Mouse (Mus musculus): ENCODE data around the gene Tmsb15l. TPM values are rescaled to one million over a fixed set of nuclear protein-coding genes. Genes with fewer than 3 reads are reported as not detected.
"Not testable (repeated sequence)": the region's sequence is repeated elsewhere in the genome, so short reads cannot be mapped to it uniquely, and the experiment has no call there.

Gene Tmsb15l
- polyA plus RNA-seq, 1 experiment from 2014 or later = 9.9 TPM

DNA sequence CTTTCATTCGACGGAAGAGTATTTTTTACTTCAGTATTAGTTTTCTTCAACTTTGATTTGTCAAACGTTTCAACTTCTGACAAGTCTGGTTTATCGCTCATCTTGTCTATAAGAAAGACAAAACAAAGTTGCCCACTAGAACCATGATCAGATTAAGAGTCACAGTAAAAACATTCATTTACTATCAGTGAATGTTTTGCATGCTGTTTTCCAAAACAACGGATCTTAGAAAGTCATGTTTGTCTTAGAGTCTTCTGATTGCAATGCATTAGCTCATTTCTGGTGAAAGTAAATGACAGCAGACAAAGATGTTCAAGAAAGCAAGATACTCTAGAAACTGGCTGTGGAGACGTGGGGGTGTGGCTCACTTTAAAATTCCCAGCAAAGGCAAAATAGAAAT is 1.3 kb downstream of the Tmsb15l start, which contains the start of gene Tmsb15b2:
Gene Tmsb15b2 (minus strand): TSS at position 101 of the 400 bp plus-strand sequence.
- Histone ChIP-seq H3K9ac (replicated peaks) (peak within 1 kb of the TSS; percentile 48), H3K4me2 (peak within 1 kb of the TSS; percentile 59), H3K4me3 (replicated peaks) (peak within 1 kb of the TSS; percentile 48)
- H3K36me3 ChIP-seq; H3K27me3 ChIP-seq (replicated peaks); H3K4me1 ChIP-seq; H3K27ac ChIP-seq (replicated peaks); H3K9me3 ChIP-seq (replicated peaks); ATAC-seq (ENCODE audit: low FRiP score): not testable (repeated sequence)
- whole genome bisulfite sequencing = 88% methylated on average over 6 of the region's 6 CpGs

DNA sequence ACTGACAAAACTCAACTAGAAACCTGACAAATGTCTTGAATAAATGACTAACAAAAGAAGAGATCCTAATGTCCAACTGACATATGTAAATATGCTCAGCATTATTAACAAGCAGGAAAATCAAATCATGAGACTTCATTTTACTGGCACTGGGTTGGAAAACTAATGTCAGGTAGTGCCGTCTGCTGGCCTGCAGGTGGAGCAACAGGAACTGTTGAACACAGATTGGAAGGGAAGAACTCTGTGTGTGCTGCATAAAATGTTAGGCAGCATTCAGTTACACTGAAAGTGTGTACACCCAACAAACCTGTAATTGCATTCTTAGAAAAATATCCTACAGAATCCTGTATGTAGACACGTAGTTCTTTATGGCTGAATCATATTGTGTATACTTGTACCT is 17.0 kb downstream of the Tmsb15l start:
- Histone ChIP-seq H3K4me1 (no peaks in the 10 kb centered on the region), H3K27me3 (replicated peaks) (no peaks in the 10 kb centered on the region), H3K9ac (replicated peaks) (no peak overlapping the region), H3K9me3 (replicated peaks) (no peaks in the 10 kb centered on the region), H3K27ac (replicated peaks) (no peak overlapping the region), H3K4me3 (replicated peaks) (no peak overlapping the region), H3K36me3 (no peaks in the 10 kb centered on the region), H3K4me2 (no peak overlapping the region)
- WGBS = 34% methylated on average over 2 of the region's 2 CpGs
- ATAC-seq (ENCODE audit: low FRiP score) = no peak

DNA sequence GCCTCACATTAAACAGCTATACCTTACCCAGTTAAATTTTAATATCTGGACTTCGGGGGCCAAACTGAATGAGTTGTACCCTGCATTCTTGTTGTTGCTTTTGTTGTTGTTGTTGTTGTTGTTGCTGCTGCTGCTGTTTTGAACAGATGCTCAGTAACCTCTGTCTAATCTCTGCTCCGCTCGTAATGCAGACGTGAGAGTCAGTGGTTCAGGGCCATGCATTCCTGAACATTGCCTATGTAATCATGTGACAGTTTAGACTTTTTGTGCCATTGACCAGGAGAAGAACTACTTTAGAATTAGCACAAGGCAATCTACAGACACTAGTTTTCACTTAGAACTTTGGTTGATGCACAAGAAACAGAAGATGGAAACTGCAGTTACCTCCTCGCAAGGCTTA is 18.4 kb downstream of the Tmsb15l start:
- Histone ChIP-seq H3K4me2 (peak overlapping the region; percentile 52), H3K4me3 (replicated peaks) (peak overlapping the region; percentile 44)
- not testable (repeated sequence) for H3K36me3 ChIP-seq; H3K9ac ChIP-seq (replicated peaks); H3K27ac ChIP-seq (replicated peaks); H3K9me3 ChIP-seq (replicated peaks); H3K4me1 ChIP-seq; H3K27me3 ChIP-seq (replicated peaks)
- WGBS = 57% methylated on average over 5 of the region's 5 CpGs
- ATAC-seq (ENCODE audit: low FRiP score) = peak; percentile 62; the same call in 1 of the 2 replicates

DNA sequence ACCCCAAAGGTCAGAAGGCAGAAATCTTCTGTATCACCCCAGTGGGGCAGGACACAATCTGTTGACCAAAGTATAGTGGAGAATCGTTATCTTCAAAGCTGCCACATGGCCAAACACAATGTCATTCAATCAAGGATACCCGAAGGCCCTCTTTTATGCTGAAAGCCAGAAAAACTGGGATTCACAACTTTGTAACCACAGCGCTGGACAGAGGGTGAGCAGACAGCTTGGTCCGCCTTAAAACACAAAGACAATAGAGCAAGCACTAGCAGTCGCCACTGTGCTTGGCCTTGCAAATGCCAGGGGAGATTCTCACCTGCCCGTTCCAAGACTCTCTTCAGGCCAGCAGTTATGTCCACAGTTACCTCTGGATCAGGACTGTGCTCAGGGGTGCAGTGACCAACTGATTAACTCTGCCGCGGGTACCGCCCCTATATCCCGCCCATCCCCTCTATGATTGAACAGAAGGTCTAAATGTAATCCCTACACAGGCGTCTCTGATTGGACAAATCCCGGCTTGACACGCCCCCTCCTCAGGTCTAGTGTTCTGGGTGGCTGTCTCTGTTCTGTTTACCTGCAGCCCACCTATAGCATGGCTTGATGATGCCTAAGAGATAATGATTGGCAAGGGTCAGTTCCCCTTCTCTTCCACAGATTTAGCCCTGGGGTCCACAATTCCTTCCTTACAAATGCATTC is 18.9 kb downstream of the Tmsb15l start:
- not testable (repeated sequence) for H3K9me3 ChIP-seq (replicated peaks); H3K27me3 ChIP-seq (replicated peaks); H3K27ac ChIP-seq (replicated peaks); H3K4me1 ChIP-seq; H3K36me3 ChIP-seq
- H3K4me3 ChIP-seq (replicated peaks) = peak overlapping the region; percentile 44
- ATAC-seq (ENCODE audit: low FRiP score) = peak; percentile 100
- 0 out of 2 replicates have a peak overlapping the region, but pooled peaks have one; percentile 20 for H3K9ac ChIP-seq (replicated peaks)
- H3K4me2 ChIP-seq = peak overlapping the region; percentile 52
- WGBS = 33% methylated on average over 13 of the region's 13 CpGs

DNA sequence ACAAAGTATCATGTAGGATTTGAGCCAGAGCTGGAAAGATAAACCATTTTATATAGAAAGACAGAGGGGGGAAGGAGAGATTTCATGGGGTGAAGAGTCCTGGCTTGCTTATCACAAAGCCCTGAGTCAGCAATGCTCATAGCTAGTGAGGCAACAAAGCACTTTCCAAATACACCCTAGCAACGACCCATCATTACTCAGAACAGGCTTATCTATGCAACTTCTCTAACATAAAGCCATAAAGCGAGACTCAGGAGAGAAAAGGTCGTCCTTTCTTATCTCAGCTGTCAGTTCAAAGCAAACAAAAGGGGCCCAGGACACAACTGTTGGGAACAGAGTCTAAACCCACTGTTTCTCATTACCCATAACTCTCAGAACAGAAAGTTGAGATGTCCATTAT is 38.7 kb downstream of the Tmsb15l start:
- Histone ChIP-seq H3K4me1 (no peaks in the 10 kb centered on the region), H3K4me3 (replicated peaks) (no peak overlapping the region), H3K4me2 (no peak overlapping the region), H3K27ac (replicated peaks) (no peak overlapping the region), H3K9ac (replicated peaks) (no peak overlapping the region), H3K36me3 (no peaks in the 10 kb centered on the region), H3K9me3 (replicated peaks) (no peaks in the 10 kb centered on the region), H3K27me3 (replicated peaks) (no peaks in the 10 kb centered on the region)
- no peak for ATAC-seq (ENCODE audit: low FRiP score)
- WGBS = 32% methylated on average over 3 of the region's 3 CpGs

DNA sequence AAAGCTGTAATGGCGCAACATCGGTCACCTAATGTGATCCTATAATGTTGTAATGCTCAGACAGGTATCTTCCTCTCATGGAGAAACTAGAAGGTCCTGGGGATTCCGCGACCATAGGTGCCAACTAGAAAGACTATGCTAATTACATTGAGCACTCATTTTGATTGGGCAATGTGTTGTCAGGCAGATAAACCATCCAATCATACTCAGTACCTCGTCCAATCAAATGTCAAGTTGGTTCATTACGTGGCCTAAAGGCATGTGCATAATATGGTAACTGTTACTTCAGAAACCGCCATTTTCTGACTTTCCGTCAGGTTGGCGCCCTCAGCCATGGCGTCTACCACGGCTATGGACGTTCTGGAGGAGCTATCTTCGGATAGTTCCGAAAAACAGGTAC is 49.6 kb downstream of the Tmsb15l start, which contains the start of gene H2bfm:
Gene H2bfm (plus strand): TSS at position 295 of the 400 bp plus-strand sequence.
- WGBS = 91% methylated on average over 14 of the region's 14 CpGs
- no peaks in the 10 kb centered on the region for H3K9me3 ChIP-seq (replicated peaks)
- H3K36me3 ChIP-seq = no peaks in the 10 kb centered on the region
- no peak within 1 kb of the TSS for H3K9ac ChIP-seq (replicated peaks)
- H3K4me2 ChIP-seq = no peak within 1 kb of the TSS
- no peak for ATAC-seq (ENCODE audit: low FRiP score)
- H3K4me1 ChIP-seq = no peaks in the 10 kb centered on the region
- H3K27me3 ChIP-seq (replicated peaks) = no peaks in the 10 kb centered on the region
- no peak within 1 kb of the TSS for H3K4me3 ChIP-seq (replicated peaks)
- no peak within 1 kb of the TSS for H3K27ac ChIP-seq (replicated peaks)

DNA sequence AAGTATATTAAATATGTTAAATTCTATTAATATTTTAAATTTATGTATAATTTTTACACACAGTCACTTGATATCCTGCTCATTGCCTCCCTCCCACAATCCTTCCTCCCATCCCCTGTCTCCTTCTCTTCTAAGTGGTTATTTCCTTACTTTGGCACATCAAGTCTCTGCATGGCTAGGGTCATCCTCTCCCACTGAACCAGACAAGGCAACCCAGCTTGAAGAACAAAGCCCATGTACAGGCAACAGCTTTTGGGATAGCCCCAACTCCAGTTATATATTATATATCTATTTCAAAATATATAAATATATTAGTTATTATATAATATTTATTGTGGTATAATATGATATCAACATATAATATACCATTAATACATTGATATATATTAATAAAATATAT is 50.8 kb downstream of the Tmsb15l start:
- no peak for ATAC-seq (ENCODE audit: low FRiP score)
- Histone ChIP-seq H3K27me3 (replicated peaks) (no peaks in the 10 kb centered on the region), H3K4me3 (replicated peaks) (no peak overlapping the region), H3K36me3 (no peaks in the 10 kb centered on the region), H3K9me3 (replicated peaks) (no peaks in the 10 kb centered on the region), H3K4me1 (no peaks in the 10 kb centered on the region), H3K4me2 (no peak overlapping the region), H3K27ac (replicated peaks) (no peak overlapping the region), H3K9ac (replicated peaks) (no peak overlapping the region)

Other genes with a start within 250 kb of the Tmsb15l start
- 509 and 511 TPM in 2 replicates for gene Morf4l2, start 233.2 kb downstream of the Tmsb15l start, polyA plus RNA-seq (2015; fragmentation: Nextera tagmentation; extraction: Ambion mirVana)
- not detected in 2 replicates for gene Glra4, start 196.7 kb downstream of the Tmsb15l start, polyA plus RNA-seq (2015; fragmentation: Nextera tagmentation; extraction: Ambion mirVana)
- 15.1 and 16.9 TPM in 2 replicates for gene Plp1, start 154.2 kb downstream of the Tmsb15l start, polyA plus RNA-seq (2015; fragmentation: Nextera tagmentation; extraction: Ambion mirVana)
- 22.1 and 22.2 TPM in 2 replicates for gene Rab9b, start 108.1 kb downstream of the Tmsb15l start, polyA plus RNA-seq (2015; fragmentation: Nextera tagmentation; extraction: Ambion mirVana)
- gene H2bfm, start 49.5 kb downstream of the Tmsb15l start, polyA plus RNA-seq (2015; fragmentation: Nextera tagmentation; extraction: Ambion mirVana) = not detected in 2 replicates
- 70.3 and 101 TPM in 2 replicates for gene Tmsb15b2, start 1.4 kb downstream of the Tmsb15l start, polyA plus RNA-seq (2015; fragmentation: Nextera tagmentation; extraction: Ambion mirVana)
- 28.5 and 33.0 TPM in 2 replicates for gene Tmsb15b1, start within 50 bp of the Tmsb15l start, polyA plus RNA-seq (2015; fragmentation: Nextera tagmentation; extraction: Ambion mirVana)
- gene Zcchc18, start 16.3 kb upstream of the Tmsb15l start, polyA plus RNA-seq (2015; fragmentation: Nextera tagmentation; extraction: Ambion mirVana) = 400 and 471 TPM in 2 replicates
- gene Slc25a53, start 61.4 kb upstream of the Tmsb15l start, polyA plus RNA-seq (2015; fragmentation: Nextera tagmentation; extraction: Ambion mirVana) = 10.8 and 11.1 TPM in 2 replicates
- gene Fam199x, start 72.7 kb upstream of the Tmsb15l start, polyA plus RNA-seq (2015; fragmentation: Nextera tagmentation; extraction: Ambion mirVana) = 7.1 and 7.5 TPM in 2 replicates
- gene Esx1, start 145.2 kb upstream of the Tmsb15l start, polyA plus RNA-seq (2015; fragmentation: Nextera tagmentation; extraction: Ambion mirVana) = not detected in 2 replicates